Mouse (Mus musculus): ENCODE data around the gene Gpr137. TPM values are rescaled to one million over a fixed set of nuclear protein-coding genes. Genes with fewer than 3 reads are reported as not detected.

Gpr137 gene
- polyA plus RNA-seq, 1 experiment from 2014 or later = 10.2 TPM

DNA sequence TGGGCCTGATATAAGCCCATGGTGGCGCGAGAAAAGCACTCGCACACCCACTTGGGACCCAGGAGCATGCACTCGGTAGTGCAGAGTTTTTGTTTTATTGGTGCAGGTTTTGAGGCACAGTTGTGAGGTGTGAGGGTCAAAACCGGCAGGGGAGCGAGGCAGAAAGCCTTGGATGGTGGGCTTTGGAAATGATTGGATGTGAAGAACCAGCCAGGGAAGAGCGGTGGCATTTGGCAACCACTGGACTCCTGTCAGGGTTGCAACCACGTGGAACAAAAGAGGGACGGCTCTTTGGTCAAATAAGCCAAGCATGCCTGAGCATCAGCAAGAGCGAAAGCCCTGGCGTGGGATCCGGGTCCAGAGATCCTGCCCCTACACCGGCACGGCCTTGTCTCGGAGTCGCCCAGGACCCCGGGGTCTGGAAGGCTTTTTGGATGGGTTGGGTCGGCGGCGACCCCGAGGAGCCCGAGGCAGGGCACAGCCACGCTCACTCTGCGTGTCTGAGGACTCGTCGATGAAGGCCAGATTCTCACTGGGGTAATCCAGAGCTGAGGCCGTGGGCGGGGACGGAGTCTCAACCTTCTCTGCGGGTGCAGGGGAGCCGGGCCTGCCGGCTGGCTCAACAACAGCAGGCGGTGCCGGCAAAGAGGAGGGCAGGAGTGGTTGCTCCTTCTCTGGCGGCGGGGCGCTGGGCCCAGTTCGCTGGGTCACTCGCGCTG, 16.5 kb downstream of the Gpr137 start:
- Histone ChIP-seq H3K9me3 (ENCODE audit: low read length) (no peaks in the 10 kb centered on the region), H3K27ac (ENCODE audit: low read depth) (no peak overlapping the region), H3K4me2 (ENCODE audit: low read depth, low read length) (no peak overlapping the region), H3K4me3 (ENCODE audit: low read depth, low read length) (peak overlapping the region; percentile 6), H3K36me3 (replicated peaks; ENCODE audit: insufficient read depth, low read length) (no peaks in the 10 kb centered on the region), H3K4me1 (ENCODE audit: insufficient read depth) (peaks cover 23% of the 10 kb centered on the region), H3K9ac (replicated peaks) (no peak overlapping the region), H3K27me3 (ENCODE audit: insufficient read depth, low read length) (peaks cover 55% of the 10 kb centered on the region)
- TF ChIP-seq CTCF (IDR thresholded peaks at IDR 0.05; ENCODE audit: low read depth) (no peak), EP300 (IDR thresholded peaks at IDR 0.05; ENCODE audit: low read depth) (no peak)
- DNase-seq (no peak), ATAC-seq (no peak)
- 19% methylated on average over 40 of the region's 40 CpGs for WGBS (ENCODE audit: insufficient replicate concordance)

DNA sequence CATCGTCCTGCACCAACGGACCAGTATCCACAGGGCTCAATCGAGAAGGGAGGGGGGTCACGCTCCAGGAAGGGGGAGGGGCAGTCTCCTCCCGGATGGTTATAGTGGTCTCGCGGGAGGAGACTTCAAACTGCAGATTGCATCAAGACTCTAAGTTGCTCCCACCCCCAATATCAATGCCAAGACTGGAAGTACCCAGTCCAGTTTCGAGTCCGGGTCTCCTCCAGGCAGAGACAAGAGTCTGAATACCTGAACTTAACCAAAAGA, 17.0 kb downstream of the Gpr137 start, which contains the start of gene Catsperz:
Gene Catsperz (minus strand): TSS at position 74 of the 267 bp plus-strand sequence.
- Histone ChIP-seq H3K9ac (replicated peaks) (no peak within 1 kb of the TSS), H3K27me3 (ENCODE audit: insufficient read depth, low read length) (peaks cover 51% of the 10 kb centered on the region)

DNA sequence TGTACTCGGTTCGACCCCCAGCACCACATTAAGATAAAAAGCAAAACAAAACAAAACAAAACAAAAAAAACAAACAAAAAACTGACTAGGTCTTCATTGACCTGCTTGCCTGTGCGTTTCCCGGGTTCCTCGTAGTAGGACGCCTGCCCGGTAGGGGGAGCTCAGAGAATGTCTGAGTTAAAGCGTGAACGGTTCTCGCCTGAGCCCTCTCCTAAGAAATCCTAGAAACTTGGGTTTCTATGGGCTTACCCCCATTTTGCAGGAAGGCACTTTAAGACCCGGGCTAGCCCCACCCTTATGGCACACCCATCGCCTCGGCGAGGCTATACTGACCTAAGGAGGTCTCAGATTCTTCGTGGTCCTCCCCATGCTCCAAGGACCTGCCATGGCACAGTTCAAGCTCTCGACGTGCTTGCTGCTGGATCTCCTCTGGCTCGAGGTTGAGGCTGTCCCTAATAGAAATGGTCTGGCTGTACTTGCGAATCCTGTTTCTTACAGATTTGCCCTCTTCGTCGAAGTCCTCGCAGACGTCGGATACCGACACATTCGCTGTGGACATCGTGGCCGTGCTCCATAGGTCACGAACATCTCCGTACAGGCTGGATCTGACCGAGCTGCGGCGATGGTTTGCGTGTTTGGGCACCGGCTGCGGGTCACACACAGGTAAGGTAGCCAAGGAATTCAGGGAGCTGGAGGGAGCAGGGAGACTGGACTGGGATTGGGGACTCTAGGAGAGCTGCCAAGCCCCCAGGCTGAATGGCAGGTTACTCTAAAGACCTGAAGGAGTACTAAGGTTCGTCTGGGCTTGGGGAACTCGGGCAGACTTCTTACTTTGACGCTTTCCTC, 17.6 kb downstream of the Gpr137 start:
- Histone ChIP-seq H3K36me3 (replicated peaks; ENCODE audit: insufficient read depth, low read length) (0 out of 2 replicates have a peak, but pooled peaks cover 2% of the 10 kb centered on the region), H3K4me2 (ENCODE audit: low read depth, low read length) (peak overlapping the region; percentile 38), H3K27me3 (ENCODE audit: insufficient read depth, low read length) (peaks cover 47% of the 10 kb centered on the region), H3K9ac (replicated peaks) (no peak overlapping the region), H3K27ac (ENCODE audit: low read depth) (no peak overlapping the region), H3K4me3 (ENCODE audit: low read depth, low read length) (0 out of 2 replicates have a peak overlapping the region, but pooled peaks have one; percentile 6), H3K9me3 (ENCODE audit: low read length) (no peaks in the 10 kb centered on the region), H3K4me1 (ENCODE audit: insufficient read depth) (peaks cover 34% of the 10 kb centered on the region)
- DNase-seq = peak; percentile 85
- TF ChIP-seq EP300 (IDR thresholded peaks at IDR 0.05; ENCODE audit: low read depth) (no peak), CTCF (IDR thresholded peaks at IDR 0.05; ENCODE audit: low read depth) (peak; percentile 84)
- no peak for ATAC-seq
- WGBS (ENCODE audit: insufficient replicate concordance) = 3% methylated on average over 39 of the region's 39 CpGs

More for the DNA sequence above, 17.0 kb downstream of the Gpr137 start, which contains the start of gene Catsperz:
- Histone ChIP-seq H3K36me3 (replicated peaks; ENCODE audit: insufficient read depth, low read length) (no peaks in the 10 kb centered on the region), H3K4me1 (ENCODE audit: insufficient read depth) (peaks cover 28% of the 10 kb centered on the region), H3K4me3 (ENCODE audit: low read depth, low read length) (peak within 1 kb of the TSS; percentile 6), H3K9me3 (ENCODE audit: low read length) (no peaks in the 10 kb centered on the region), H3K4me2 (ENCODE audit: low read depth, low read length) (peak within 1 kb of the TSS; percentile 38), H3K27ac (ENCODE audit: low read depth) (no peak within 1 kb of the TSS)
- 7% methylated on average over 9 of the region's 9 CpGs for WGBS (ENCODE audit: insufficient replicate concordance)
- no peak for ATAC-seq
- DNase-seq = no peak
- TF ChIP-seq CTCF (IDR thresholded peaks at IDR 0.05; ENCODE audit: low read depth) (no peak), EP300 (IDR thresholded peaks at IDR 0.05; ENCODE audit: low read depth) (no peak)

DNA sequence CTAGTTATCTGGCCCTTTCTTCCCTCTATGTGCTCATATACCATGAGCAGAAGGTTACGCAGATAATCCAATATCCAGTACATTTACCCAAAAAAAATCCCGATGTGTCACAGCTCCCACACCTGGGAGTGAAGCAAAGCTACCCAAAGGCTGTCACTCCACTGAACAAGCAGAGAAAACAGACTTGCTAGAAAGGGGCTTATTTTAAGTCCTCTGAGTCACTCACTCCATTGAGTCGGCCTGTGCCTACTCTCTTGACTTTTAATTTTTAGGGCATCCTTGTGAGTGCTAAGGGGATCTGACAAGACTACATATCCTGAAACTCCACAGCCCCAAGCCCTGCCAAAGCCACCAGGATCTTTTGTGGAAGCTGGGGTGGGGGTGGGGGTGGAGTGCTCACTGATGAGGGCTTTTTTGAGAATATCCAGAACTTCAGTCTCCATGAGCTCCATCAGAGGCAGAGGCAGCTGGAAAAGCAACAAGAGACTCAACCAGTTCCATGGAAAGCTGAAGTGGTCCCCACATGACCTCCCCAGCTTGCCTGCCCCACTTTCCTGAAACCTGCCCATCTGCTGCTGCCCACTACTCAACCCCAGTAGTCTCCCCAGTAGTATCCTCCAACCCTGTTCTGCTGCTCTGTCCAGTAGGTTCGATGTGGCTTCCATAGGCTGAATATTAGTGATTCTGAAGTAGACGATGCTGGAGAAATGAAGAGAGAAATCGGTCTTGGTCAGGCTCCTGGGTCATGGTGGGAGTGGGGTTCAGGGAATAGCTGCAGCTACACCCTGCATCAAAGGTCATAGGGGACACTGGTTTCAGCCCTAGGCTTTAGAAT, 19.2 kb downstream of the Gpr137 start:
- DNase-seq = no peak
- H3K27me3 ChIP-seq (ENCODE audit: insufficient read depth, low read length) = peaks cover 41% of the 10 kb centered on the region
- ATAC-seq = no peak
- peaks cover 42% of the 10 kb centered on the region for H3K4me1 ChIP-seq (ENCODE audit: insufficient read depth)
- H3K4me3 ChIP-seq (ENCODE audit: low read depth, low read length) = 0 out of 2 replicates have a peak overlapping the region, but pooled peaks have one; percentile 71
- peak overlapping the region; percentile 58 for H3K9ac ChIP-seq (replicated peaks)
- H3K36me3 ChIP-seq (replicated peaks; ENCODE audit: insufficient read depth, low read length) = peaks cover 12% of the 10 kb centered on the region
- H3K9me3 ChIP-seq (ENCODE audit: low read length) = no peaks in the 10 kb centered on the region
- TF ChIP-seq EP300 (IDR thresholded peaks at IDR 0.05; ENCODE audit: low read depth) (no peak), CTCF (IDR thresholded peaks at IDR 0.05; ENCODE audit: low read depth) (no peak)
- WGBS (ENCODE audit: insufficient replicate concordance) = 60% methylated on average over 6 of the region's 6 CpGs
- H3K4me2 ChIP-seq (ENCODE audit: low read depth, low read length) = peak overlapping the region; percentile 89
- peak overlapping the region; percentile 71; the same call in 1 of the 2 replicates for H3K27ac ChIP-seq (ENCODE audit: low read depth)

DNA sequence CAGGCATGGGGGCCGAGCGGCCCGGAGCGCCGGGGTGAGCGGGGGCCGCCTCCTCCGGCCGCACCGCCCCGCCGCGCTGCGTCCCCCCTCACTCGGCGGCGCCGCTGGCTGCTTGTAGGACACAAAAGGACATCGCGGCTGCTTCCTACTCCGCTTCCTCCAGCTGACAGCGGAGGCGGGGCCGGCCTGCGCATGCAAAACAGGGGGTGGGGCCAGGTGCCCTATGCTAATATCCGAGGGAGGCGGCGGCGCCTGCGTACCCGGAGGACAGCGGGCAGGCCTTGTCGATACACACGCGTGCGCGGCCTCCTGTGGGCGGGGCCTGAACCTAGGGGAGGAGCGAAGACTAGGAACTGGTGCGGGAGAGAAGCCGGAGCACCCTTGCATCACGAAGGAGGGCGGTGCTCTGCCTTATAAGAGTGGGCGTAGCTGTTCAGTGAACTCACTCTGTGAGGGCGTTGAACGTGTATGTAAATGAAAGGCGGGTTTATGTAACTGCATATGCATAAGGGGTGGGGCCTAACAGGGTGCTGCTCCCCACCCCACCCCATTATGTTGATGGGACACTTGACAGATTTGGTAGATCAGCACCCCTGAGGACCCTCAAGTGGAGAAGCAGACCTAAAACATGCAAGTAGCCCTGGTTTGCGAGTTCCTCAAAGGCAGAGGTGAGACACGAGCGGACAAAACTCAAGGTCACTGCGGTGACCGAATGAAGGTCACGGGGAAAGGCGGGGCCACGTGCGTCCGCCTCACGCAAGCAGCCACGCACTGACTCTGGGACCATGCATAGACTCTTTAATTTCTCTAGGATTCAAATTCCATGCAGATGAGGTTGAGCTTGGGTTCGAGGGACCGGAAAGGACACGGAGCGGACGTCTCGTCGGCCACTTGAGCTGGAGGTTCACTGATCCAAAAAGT, 20.4 kb downstream of the Gpr137 start, which contains the start of gene Esrra:
Gene Esrra (minus strand): TSS at position 167 of the 921 bp plus-strand sequence.
- Histone ChIP-seq H3K36me3 (replicated peaks; ENCODE audit: insufficient read depth, low read length) (peaks cover 12% of the 10 kb centered on the region), H3K4me1 (ENCODE audit: insufficient read depth) (peaks cover 42% of the 10 kb centered on the region), H3K9me3 (ENCODE audit: low read length) (no peaks in the 10 kb centered on the region), H3K27me3 (ENCODE audit: insufficient read depth, low read length) (peaks cover 29% of the 10 kb centered on the region), H3K9ac (replicated peaks) (peak within 1 kb of the TSS; percentile 79), H3K27ac (ENCODE audit: low read depth) (peak within 1 kb of the TSS; percentile 92), H3K4me3 (ENCODE audit: low read depth, low read length) (peak within 1 kb of the TSS; percentile 71), H3K4me2 (ENCODE audit: low read depth, low read length) (peak within 1 kb of the TSS; percentile 94)
- TF ChIP-seq EP300 (IDR thresholded peaks at IDR 0.05; ENCODE audit: low read depth) (0 out of 2 replicates have a peak, but pooled peaks have one; percentile 22), CTCF (IDR thresholded peaks at IDR 0.05; ENCODE audit: low read depth) (no peak)
- under 1% methylated on average over 64 of the region's 66 CpGs for WGBS (ENCODE audit: insufficient replicate concordance)
- peak; percentile 100 for DNase-seq
- peak; percentile 93 for ATAC-seq
